Mouse (Mus musculus) liver, adult 2 months (tissue): Measurements from ENCODE around the gene Rpl6.
"Not testable (repeated sequence)": the region's sequence is repeated elsewhere in the genome, so short reads cannot be mapped to it uniquely, and the experiment has no call there.

Experiments
- CTCF ChIP-seq: fragments of 200-500 bp; IDR thresholded peaks from 2 replicates; pipeline ENCODE4 v1.5.1; 2011; ENCODE audit warnings: low read depth, low read length, control low read depth
- POLR2A ChIP-seq: fragments of 200-500 bp; IDR thresholded peaks from 2 replicates; pipeline ENCODE4 v1.6.1; 2011; ENCODE audit warnings: low read length, control low read depth; ENCODE audit not compliant: insufficient read depth; ENCODE audit errors: extremely low read depth

- not testable (repeated sequence) for TF ChIP-seq POLR2A, CTCF
Measured at GRCm38 (mm10) chr5:121227330-121227729, 23.0 kb downstream of the Rpl6 start.
